Mouse (Mus musculus): ENCODE measurements at regions not wholly inside any gene's neighbourhood (a gene's known extent, or its start where the extent isn't known, plus 50 kb on each side); places are given as distances from the start of the nearest gene placed in this dataset.

DNA sequence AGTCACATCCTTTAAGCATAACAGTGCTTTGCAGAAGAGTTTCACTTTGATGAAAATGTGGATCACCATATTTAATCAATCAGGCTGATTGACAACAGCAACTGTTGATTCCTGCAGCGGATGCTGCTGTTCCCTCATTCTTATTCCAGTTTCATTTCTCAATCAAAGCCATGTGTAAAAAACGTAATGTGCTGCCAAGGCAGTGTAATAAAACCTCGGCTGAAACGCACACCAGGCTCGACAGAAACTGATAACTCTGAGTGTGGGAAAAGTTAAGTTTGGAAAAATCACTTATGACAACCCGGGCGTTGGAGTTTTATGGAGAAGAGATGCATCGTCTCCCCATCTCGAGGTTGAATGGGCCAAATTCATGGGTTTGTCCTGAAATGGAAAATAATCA lies 78.2 kb downstream of the Insig2 start:
- Histone ChIP-seq H3K27ac (no peak overlapping the region), H3K27me3 (no peaks in the 10 kb centered on the region)

More for the DNA sequence above, 78.2 kb downstream of the Insig2 start:
- Histone ChIP-seq H3K4me1 (no peaks in the 10 kb centered on the region; the same call in 1 of the 2 replicates), H3K36me3 (no peaks in the 10 kb centered on the region), H3K9me3 (no peaks in the 10 kb centered on the region), H3K9ac (no peak overlapping the region), H3K4me3 (no peak overlapping the region), H3K4me2 (replicated peaks) (no peak overlapping the region)
- no peak for ATAC-seq (ENCODE audit: insufficient number of reproducible peaks, insufficient read depth, low FRiP score, low TSS enrichment)
- WGBS = 45% methylated on average over 9 of the region's 9 CpGs

Data from embryonic facial prominence, embryonic 12.5 days (tissue).